Mouse (Mus musculus): ENCODE measurements around the gene Itpa.
"Not testable (repeated sequence)": the region's sequence is repeated elsewhere in the genome, so short reads cannot be mapped to it uniquely, and the experiment has no call there.

Gene Itpa

GRCm38 (mm10) chr2:130667559-130667958 lies at the start of gene Itpa:
Gene Itpa (plus strand): TSS chr2:130667610.
- peak; percentile 83 for DNase-seq (ENCODE audit: low spot score)

GRCm38 (mm10) chr2:130618972-130619371 lies 48.4 kb upstream of the Itpa start:
- DNase-seq (ENCODE audit: low spot score): no peak

DNA sequence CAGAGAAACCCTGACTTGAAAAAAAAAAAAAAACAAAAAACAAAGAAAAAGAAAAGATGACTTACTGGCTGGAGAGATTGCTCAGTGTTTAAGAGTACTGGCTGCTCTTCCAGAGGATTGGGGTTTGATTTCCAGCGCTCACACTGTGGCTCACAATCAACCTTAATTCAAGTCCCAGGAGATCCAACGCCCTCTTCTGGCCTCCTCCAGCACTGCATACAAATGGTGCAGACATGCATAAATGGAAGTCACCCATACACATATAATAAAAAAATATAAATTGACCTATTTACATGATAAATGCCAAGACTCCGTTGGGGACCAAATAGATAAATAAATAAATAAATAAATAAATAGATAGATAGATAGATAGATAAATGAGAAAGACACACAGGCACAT lies 39.0 kb upstream of the Itpa start:
- DNase-seq (ENCODE audit: low spot score): no peak

- DNase-seq (ENCODE audit: low spot score): no peak
Measured at GRCm38 (mm10) chr2:130629080-130629838, 38.2 kb upstream of the Itpa start.

- DNase-seq (ENCODE audit: low spot score): peak; percentile 89
Measured at GRCm38 (mm10) chr2:130629839-130630203, 37.6 kb upstream of the Itpa start, which contains the start of the genes Fastkd5 and Ubox5. Gene Fastkd5 (minus strand): TSS chr2:130630027. Gene Ubox5 (minus strand): TSS chr2:130630038.

DNA sequence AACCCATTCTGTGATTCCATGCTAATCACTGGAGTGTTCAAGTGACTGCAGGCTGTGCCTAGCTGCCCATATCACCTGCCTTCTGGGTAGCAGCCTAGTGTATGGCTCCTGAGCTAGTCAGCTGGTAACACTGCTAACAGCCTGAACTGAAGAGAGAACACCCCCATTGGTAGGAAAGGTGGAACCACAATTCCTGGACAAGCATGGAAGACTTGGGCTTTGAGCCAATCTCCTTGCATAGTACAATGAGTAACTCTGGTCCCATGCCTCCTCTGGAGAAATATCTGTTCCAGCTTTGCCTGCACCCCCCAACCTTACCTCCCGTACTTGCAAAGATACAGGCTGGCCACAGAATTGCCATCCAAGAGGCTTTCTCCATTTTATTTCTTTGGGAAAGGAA lies 35.0 kb upstream of the Itpa start:
- DNase-seq (ENCODE audit: low spot score): no peak

DNA sequence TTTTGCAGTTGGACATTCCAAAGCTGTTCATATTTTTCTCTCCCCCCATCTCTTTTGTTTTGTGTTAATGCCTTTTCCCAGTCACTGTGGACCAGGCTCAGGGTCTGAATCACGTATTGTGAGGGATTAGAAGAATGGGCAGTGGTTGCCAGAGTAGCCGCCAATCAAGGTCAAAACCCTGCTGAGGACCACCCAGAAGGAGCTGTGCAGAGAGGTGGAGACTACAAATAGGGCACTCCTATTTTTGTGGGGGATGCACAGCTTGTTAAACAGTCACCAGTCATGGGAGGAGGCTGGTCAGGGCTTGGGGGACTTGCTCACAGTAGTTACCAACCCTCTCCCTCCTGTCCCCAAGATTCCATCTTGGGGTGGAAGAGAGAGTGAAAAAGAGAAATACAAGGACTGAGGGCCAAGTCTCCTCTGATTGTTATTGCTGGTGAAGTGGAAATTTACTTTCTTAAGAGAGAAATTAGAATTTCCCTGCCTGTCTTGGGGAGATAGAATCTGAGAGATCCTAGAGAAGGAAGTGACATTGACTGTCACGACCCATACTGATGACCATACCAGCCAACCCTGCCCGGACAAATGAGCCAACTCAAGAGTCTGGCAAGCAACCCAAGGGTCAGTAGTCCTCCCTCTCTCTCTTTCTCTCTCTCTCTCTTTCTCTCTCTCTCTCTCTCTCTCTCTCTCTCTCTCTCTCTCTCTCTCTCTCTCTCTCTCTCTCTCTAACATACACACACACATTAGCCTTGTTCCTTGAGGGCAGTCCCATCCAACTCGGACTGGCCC lies 34.3 kb upstream of the Itpa start:
- no peak for DNase-seq (ENCODE audit: low spot score)

DNA sequence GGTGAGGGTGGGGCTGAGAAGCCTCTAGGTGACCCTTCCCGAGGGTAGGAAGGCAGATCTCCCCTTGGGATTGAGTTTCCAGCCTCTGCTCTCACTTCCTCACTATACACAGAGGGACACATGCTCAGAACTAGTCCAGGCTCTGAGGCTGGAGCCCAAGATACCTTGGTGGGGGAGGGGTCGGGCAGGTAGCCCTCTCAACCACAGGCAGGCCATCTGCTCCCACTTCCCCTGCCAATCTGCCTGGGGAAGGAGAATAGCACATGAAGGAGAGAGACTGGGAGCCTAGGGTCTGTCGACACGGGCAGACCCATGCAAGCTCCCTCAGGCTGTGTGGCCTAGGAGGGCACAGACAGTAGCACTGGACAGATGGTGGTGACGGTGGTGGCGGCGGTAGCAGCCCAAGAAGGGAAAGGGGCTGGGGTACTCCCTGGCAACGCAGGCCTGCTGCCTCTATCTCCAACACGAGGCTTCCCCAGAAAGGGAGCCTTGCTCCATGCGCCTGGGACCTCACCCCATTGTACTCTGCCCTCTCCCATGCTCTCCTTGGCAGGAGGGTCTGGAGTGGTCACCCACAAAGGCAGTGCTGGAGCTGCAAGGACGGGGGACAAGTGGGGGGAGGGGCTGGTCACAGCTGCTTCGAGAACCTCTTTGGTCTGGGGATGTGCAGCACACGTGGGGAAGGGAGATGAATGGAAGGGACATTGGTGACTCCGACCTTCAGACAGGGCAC lies 33.2 kb upstream of the Itpa start:
- DNase-seq (ENCODE audit: low spot score): no peak

GRCm38 (mm10) chr2:130634739-130635411 lies 32.5 kb upstream of the Itpa start:
- DNase-seq (ENCODE audit: low spot score): peak; percentile 53

DNA sequence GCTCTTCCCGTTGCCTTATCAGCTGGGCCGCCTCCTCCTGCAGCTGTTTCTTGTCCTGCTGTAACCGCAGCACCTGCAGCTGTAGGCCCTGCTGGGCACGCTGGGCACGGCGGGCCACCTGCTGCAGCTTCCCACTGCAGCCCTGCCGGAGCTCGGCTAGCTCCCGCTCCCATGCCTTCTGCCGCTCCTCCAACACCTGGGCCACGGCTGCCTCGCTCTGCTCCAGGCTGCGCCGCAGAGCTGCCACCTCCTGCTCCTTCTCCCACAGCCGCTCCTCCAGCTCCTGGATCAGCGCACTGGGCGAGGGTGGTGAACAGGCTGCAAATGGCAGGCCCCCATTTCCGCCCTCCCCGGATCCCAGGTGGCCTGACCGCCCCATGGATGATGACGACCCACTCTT lies 31.6 kb upstream of the Itpa start:
- no peak for DNase-seq (ENCODE audit: low spot score)

DNA sequence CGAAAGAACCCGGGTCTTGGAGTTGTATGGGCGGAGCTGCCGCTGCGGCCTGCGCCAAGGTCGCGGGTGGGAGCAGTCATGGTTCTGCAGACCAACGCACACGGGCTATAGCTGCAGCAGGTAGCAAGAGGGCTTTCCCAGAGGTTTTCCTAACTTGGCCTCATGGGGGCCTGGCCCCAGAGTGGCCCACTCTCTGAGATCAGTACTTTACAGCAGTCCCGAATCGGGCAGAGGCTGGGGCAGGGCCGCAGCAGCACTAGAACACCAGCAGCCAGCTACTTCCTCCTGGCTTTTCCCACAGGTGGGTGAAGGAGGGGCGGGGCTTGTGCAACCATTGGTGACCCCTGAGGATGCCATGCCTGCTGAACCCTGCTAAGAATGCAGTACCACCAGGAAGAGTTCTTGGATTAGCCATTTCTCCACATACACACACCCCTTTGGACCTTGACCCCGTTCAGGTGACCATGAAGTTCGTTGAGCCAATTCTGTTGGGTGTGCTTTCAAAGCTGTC lies 29.3 kb upstream of the Itpa start:
- no peak for DNase-seq (ENCODE audit: low spot score)

- DNase-seq (ENCODE audit: low spot score): no peak
Measured at GRCm38 (mm10) chr2:130639276-130639675, 28.1 kb upstream of the Itpa start.

DNA sequence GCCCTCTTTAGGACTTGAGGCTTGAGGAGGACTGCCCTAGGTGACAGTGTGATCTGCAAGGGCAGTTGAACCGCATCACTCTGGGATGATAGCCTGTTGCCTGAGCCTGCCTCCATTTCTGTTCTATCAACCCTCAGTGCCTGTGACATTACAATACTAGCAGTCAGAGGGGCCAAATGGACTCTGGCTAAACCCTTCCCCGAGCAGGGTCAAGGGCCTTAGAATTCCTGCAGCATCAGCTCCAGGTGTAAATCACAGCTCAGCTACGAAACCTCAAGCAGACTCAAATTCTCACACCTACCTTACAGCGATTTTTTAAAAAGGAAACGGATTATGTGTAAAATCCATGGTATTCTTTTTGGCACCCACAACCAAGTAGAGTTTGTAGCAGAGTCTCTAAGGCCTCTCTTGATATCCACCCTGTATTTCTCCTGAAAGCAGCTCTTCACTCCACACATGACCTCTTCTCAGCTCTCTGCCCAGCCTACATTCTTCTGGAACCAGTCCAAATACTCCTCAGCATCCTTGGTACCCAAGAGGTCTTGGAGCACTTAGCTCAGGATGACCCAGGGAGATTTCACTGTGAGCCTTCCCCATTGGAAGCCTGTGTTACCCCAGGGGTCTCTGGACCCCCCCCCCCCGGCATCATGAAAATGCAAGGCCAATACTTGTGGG lies 25.9 kb upstream of the Itpa start:
- DNase-seq (ENCODE audit: low spot score): no peak

DNA sequence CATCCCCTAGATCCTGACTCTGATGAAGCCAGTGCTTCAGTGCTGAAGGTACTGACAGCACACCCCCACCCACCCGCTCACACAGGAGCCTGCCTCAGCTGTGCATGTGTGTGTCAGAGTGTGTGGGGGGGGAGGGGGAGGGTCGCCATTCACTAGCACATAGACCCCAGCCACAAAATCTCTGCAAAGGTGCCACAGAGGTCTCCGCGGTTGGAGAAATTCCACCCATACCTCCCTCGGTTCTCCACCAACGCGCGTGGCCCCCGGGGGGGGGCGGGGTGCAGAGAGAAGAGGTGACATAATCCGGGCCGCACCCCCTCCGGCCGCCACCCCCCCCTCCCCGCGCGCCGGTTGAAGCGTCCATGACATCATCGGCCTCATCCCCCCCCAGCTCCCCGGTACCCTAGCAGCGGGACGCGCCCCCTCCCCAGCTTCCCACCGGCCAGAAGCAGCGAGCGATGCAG lies 25.2 kb upstream of the Itpa start:
- no peak for DNase-seq (ENCODE audit: low spot score)

GRCm38 (mm10) chr2:130642684-130643369 lies 24.6 kb upstream of the Itpa start, which contains the start of gene Lzts3:
Gene Lzts3 (minus strand): TSS chr2:130642803.
- peak; percentile 95 for DNase-seq (ENCODE audit: low spot score)

- DNase-seq (ENCODE audit: low spot score): no peak
Measured at GRCm38 (mm10) chr2:130645198-130645597, 22.2 kb upstream of the Itpa start.

DNA sequence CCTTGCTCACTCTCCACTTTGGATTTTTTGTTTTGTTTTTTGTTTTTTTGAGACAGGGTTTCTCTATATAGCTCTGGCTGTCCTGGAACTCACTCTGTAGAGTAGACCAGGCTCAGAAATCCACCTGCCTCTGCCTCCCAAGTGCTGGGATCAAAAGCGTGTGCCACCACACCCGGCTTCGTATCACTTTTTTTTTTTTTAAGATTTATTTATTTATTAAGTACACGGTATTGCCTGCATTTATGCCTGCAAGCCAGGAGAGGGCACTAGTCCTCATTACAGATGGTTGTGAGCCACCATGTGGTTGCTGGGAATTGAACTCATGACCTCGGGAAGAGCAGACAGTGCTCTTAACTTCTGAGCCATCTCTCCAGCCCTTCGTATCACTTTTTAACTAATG lies 18.4 kb upstream of the Itpa start:
- DNase-seq (ENCODE audit: low spot score): not testable (repeated sequence)

DNA sequence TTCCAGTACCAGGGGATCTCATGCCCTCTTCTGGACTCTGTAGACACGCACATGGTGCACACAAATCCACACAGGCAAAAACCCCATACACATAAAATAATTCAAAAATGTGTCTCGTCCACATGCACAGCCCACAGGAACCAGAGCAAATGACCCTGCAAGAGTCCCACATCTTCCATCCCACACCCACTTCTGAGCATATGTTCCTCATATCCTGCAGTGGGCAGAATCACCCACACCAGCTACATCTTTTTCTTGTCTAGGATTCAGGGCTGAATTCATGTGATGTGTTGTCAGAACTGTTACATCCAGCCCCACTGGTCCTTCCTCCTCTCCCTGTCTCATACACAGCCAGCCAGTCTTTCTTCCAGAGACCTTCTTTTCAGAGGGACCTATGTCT lies 14.1 kb upstream of the Itpa start:
- no peak for DNase-seq (ENCODE audit: low spot score)

DNA sequence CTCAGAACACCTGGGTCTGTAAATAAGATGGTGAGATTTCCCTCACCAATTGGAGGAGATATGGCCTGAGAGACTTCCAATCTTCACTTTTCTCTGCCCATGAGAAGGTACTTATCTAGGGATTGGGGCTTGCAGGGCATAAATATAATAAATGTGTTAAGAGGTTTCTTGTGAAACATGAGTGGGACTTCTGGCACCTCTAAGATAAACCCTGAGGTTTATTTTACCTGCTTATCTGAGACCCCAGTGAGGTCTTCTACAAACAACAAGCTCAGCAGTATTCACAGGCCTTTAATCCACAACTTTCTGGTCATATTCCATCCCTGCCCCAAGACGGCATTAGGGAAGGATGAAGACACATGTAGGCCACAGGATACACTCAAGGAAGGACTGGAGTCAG lies 13.7 kb upstream of the Itpa start:
- DNase-seq (ENCODE audit: low spot score): no peak

DNA sequence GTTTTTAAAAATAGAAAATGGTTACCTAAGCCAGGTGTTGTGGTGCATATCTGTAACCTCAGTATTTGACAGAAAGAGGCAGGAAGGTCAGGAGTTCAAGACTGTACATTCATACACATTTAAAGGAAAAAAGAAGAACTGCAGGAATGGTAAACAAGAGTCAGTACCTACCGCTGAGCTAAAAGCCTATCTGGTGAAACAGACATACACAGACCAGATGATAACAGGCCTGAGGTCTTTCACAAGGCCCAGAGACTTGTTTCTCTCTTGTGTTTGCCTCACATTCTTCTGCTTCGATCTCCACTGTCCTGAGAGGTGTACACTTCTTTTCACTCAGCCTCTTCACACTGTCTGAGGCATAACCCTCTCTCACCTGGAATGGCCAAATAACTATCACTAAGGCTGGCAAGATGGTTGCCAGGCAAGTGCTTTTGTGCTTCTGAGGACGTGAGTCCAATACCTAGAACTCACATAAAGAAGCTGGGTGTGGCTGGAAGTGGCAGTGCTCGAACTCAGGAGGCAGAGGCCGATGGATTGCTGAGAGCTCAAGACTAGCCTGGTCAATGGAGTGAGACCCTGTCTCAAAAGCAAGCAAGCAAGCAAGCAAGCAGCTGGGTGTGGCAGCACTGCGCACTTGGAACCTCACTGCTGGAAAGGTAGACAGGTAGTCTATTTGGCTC lies 11.6 kb upstream of the Itpa start:
- no peak for DNase-seq (ENCODE audit: low spot score)

Data from ovary, postnatal 36 days (tissue).